Mouse (Mus musculus) skeletal muscle tissue, adult 2 months (tissue): Measurements from ENCODE around the gene Tpd52l1.
A peak's percentile ranks its signal among the peaks of the same experiment; 100 is the strongest.
"Not testable (repeated sequence)": the region's sequence is repeated elsewhere in the genome, so short reads cannot be mapped to it uniquely, and the experiment has no call there.

Experiments used
- DNase-seq: peaks from one replicate; pipeline ENCODE4 v3.0.0-alpha.2; 2012; ENCODE audit warnings: low read depth, low spot score

Gene Tpd52l1

DNA sequence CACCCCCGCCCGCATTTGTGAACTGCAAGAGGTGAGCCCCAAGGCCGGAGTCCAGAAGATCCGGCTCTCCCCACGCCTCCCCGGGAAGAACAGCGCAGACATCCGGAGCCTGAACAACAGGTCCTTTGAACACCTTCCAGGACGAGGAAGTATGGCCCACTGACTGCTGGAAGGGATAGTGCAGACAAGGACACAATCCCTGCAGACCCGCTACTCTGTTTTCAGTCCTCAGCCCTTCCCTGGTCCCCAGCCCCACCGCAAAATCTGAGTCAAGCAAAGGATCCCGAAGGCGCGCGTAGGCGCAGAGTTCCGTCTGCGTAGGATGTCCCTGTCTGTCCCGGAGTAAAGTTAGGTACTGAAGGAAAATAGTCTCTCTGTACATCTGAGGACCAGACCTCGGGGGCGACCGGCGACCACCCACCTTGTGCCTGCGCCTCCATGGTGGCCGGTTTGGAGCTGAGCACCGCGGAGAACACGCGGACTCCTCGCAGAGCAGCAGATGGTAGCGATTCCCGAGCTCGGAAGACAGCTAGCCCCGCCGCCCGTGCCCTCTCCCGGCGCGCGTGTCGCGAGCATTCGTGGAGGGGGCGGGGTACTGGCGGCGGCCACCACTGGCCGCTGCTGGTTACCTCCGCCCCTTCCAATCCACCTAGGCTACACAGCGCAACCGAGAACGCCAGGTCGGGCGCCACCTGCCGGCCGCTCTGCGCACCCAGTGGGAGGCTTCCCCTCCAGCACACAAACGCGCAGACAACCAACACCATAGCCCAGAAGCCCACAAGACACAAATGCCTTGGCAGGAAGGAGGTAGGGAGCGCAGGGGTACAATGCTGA, at the start of gene Tpd52l1:
Tpd52l1 (minus strand) TSS at position 668 of the 834 bp plus-strand sequence.
- DNase-seq: peak; percentile 79

DNA sequence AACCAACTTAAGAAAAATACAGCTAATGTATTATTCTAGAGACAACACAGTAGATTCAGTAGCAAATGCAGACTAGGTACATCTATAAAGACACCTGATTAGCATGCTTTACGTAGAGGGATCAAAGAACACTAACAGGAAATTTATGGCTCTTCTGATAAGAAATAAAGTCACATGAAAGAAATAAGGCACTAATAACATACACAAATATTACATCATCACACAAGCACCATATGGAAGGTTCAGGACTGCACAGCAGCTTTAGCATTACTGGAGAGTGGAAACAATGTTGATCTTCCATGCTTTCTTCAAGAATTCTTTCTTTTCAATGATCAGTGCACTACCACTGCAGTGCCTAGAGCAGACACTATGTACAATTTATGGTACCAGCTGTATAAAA, 48.5 kb upstream of the Tpd52l1 start:
- no peak for DNase-seq

DNA sequence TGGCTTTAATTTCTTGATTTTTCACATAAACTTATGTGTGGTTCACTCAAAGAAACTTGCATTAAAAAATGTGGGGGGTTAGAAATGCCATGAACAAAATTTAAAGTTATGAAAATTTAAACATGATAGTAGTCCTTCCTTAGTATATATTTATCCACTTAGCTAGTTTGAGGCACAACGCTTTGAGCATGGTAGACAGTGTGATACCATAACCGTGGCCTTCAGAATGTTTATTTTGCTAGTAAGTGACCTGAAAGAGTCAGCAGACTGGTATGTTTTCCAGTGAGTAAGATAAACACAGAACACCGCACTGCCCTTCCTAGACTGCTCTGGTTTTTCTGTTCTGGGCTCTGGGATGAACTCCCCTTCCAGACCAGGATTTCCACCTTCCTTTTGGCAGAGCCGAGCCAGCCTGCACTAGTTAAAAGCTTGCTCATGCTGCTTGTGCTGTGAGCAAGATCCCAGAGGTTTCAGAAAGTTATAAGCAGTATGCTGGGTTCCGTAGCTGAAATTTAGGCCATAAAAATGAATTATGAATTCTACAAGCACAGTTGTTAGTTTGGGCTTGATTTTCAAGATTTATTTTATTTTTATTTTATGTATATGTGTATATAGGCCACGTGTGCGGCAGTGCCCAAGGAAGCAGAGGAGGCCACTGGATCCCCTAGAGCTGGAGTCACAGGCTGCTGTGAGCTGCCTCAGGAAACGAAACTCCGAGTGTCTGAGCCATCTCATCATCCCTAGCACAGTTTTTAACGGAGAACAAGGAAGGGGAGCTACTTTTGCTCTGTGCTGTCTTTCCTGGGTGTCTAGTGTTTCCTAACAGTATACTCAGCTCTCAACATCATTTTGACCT, 21.5 kb upstream of the Tpd52l1 start:
- DNase-seq: no peak

DNA sequence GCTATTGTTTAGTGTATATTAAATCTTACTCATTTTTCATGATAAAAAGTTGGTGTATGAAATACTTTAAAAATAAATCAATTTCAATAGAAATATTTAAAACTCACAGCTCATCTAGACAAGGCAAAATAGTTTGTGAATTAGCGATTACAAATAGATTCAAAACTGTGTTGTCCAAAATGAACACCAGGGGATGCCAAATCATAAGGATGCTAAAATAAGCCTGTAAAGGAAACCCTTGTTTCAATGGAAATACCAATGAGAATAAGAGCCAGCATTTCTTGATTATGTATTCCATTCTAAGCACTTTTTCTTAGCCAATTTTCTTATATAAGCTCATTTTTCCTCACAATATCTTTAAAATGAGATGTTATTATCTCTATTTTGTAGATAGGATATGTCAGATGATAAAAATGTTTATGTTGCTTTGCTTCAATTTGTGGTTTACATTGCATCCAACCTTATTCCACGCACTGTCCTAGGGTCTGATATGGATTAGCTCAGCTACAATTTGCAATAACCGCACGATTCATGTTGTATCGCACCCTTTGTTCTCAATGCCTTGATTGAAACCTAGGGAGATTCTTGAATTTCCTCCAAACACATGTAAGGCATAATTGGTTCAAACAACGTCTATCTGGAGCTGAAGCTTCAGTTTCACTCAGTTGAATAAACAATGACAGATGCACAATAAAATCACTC, 20.2 kb upstream of the Tpd52l1 start:
- no peak for DNase-seq

DNA sequence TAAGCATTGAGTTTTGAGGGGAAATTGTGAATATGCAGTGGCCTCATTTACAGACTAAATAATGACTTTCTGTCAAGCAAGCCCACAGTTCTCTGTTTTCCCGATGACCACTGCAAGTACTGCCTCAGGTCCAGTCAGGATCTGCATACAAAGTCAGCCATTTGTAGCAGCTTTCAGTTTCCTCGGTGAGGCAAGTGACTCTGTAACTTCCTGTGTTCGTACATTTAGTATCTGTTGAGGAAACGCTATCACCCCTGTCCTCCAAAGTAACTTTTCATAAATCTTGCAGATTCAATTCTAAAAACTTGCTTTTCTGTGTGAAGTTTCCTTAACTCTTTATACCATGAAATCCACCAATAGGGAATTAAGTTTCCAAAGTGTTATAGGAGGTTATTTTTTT, 19.7 kb upstream of the Tpd52l1 start:
- DNase-seq: no peak

DNA sequence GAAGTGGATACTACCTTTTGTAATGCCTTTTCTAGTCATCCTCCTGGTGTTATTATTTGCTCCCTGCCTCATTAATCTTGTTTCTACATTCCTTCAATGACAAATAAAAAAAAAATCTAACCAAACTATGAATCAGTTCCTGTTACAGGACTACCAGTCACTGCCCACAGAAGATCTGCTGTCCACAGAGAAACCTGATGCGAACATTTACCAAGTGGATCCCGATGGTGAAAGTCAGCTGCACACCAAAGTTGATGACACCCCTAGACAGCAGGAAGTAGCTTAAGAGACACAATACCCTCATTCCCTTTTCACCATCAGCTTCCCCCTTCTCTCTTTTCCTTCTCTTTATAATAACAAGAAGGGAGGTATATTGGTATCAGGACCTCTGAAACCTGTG, 17.3 kb upstream of the Tpd52l1 start:
- no peak for DNase-seq

DNA sequence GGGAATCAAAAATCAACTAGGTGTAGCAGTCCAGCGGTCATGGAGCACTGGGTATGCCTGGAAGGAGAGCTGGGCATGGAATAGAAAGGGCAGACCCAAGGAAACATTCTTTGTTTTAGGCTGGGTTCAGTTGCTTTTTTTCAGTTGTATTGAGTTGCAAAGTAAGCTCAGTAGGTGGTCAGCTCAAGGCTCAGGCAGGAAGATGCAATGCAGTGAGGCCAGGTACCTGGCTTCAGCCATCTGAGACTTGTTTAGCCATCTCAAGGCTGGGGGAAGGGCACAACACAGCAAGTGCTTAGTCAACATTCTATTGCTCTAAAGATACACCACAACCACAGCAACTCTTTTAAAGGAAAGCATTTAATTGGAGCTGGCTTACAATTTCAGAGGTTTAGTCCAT, 11.0 kb upstream of the Tpd52l1 start:
- no peak for DNase-seq

DNA sequence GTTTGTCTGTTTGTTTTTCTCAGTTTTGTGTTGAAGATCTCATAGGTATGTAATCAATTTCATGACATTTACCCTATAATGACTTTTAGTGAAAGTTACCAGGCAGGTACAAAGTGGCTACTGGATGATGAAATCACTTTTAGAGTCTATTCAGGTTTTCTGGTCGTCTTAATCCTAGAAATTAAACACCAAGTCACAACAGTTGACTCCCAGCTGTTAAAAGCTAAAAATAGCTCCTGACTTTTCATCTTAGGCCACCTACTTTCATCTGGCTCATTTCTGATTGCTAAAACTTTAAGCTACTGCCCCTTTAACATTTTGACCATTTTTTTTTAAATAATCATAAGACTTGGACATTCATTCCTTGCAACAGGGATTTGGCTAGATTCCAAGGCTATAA, 1.3 kb upstream of the Tpd52l1 start:
- peak; percentile 35 for DNase-seq

DNA sequence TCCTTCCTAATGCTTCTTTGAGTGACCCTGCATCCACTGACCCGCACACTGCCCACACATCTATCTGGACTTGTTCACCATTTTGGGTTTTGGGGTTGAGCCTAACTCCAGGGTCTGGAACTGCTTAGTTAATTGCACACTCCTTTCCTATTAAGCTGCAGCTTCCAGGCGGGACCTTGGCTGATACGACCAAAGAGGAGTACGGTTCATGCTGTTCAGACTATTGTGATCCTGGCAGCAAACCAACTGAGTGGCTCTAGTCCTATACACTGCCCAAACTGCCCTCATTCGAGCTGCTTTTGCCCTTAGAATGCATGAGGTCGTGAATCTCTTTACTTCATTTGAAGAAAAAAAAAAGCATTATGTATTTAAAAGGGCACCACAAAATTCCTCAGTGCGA, 1.6 kb downstream of the Tpd52l1 start:
- no peak for DNase-seq

DNA sequence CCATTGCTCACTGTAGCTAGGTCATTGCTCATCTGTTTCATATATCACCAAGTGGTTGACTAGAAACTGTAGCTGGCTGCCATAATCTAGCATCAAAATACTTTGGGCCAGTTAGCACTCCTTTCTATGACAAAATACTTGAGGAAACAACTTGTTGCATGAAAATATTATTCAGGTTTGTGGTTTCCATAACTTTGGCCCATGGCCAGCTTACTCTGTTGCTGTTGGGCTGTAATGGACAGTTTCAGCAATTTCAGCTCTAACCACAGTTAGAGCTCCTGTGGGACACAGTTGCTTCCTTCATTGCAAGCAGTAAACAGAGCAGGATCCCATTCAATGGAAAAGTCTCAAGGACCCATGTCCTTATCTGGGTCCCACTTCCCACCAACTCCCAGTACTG, 4.3 kb downstream of the Tpd52l1 start:
- no peak for DNase-seq

DNA sequence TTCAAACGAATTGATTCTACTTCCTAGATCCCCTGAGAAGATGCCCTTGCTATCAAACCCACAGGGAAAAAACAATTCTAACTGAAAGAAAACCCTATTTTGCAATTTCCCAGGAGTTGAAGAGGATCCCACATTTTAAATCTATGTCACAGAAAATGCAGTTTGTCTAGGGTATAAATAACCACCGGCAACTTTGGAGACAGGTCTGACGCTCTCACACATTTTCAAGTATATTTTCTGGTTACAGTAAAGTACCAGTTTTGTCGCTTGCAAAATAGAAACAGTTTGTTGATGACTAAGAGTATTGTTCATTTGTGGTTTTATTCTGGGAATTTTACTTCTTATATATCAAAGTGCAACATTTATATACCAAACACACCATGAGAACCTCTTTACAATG, 9.7 kb downstream of the Tpd52l1 start:
- DNase-seq: no peak

DNA sequence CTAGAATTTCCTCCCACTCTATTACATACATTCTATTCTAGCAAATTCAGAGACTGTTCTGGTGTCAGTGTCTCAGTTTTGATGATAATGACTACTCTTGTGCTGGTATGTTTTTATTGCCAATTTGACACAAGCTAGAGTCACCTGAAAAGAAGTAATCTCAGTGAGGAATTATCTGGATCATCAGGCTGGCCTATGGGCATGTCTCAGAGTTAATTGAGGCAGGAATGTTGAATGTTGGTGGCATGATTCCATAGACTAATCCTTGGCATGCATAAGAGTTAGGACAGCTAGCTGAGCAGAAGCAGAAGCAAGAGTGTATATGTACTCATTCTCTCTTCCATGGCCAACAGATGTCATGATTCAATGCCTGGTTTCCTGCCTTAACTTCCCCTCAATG, 27.8 kb downstream of the Tpd52l1 start:
- no peak for DNase-seq

DNA sequence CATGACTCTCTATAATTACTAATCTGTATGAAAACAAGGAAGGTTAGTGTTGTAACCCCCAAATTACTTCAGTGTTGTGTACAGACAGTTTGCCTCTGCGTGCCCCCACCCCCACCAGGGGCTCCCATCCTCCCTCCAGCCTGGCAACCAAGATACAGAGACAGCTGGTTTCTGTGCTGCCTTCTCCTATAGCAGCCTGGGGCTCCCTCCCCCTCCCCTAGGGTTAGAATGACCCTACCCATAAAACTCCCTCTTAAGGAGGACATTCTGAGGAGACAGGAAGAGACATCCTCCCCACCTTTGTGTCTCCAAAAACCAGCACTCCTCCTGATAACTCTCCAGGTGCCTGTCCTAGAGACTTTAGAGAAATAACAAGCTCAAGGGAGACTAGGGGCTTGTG, 52.8 kb downstream of the Tpd52l1 start:
- no peak for DNase-seq

DNA sequence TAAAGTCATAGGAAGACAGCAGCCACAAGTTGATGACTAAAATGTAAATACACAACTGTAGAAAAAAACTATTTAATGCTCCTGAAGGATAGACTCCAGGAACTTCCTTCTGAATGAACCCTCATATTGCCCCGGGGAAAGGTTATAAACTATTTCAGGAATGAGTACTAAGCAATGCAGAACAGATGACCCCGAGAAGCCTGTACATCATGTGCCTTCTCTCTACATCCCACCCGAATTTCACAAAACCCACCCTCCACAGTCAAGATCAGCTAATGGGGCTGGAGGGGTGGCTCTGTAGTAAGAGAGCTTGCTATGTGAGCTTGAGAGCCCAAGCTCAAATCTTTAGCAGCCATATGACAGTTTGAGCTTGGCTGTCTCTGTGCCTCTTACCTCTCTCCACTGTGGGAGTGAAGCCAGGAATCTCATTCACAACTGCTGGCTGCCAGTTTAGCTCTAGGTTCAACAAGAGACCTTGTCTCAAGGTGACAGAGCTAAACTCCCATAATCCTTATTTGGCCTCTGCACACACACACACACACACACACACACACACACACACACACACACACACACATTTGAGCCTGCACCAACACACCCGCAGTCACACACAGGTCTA, 54.9 kb downstream of the Tpd52l1 start:
- peak; percentile 18 for DNase-seq

DNA sequence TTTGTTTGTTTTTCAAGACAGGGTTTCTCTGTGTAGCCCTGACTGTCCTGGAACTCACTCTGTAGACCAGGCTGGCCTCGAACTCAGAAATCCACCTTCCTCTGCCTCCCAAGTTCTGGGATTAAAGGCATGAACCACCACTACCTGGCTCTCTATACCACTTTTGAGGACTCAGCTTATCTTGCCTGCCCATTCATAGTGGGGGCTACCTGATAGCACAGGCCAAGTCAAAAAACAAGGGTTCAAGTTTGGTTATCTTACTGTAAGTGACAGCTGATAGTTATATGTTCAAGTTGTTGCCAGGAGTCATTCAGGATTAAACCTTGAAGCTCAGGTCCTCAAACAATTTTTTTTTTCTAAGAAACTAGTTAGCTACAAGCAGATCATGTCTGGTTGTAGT, 57.2 kb downstream of the Tpd52l1 start:
- not testable (repeated sequence) for DNase-seq

DNA sequence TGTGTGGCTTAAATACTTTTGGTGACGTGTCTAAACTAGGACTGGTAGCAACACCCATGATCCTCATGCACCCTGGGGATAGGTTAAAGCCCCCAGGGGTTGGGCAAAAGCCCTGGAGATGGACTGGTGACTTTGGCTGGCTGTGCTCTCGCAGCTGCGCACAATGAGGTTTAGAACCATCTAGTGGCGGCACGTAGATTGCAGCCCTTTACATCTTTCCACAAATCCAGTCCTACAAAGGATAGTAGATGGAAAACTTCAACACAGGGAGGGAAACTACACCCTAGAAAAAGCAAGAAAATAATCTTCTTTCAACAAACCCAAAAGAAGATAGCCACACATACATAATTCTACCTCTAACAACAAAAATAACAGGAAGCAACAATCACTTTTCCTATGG, 75.6 kb downstream of the Tpd52l1 start:
- not testable (repeated sequence) for DNase-seq

DNA sequence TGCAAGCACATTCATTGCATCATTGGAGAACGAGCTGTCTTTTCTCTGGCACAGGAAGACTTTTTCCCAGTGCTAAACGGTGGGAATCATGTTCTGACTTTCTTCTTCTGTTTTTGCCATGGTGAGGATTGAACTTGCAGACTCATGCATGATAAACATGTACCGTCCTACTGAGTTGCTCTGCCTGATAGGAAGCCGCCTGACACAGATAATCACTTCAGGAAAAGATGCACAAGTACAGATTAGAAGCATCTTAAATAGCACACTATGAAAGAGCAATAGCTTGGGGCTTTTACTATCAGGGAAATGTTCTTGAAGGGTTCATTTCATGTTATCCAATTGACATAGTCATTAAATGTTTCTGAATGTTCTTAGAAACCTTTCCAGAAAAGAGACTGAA, 86.0 kb downstream of the Tpd52l1 start:
- no peak for DNase-seq

DNA sequence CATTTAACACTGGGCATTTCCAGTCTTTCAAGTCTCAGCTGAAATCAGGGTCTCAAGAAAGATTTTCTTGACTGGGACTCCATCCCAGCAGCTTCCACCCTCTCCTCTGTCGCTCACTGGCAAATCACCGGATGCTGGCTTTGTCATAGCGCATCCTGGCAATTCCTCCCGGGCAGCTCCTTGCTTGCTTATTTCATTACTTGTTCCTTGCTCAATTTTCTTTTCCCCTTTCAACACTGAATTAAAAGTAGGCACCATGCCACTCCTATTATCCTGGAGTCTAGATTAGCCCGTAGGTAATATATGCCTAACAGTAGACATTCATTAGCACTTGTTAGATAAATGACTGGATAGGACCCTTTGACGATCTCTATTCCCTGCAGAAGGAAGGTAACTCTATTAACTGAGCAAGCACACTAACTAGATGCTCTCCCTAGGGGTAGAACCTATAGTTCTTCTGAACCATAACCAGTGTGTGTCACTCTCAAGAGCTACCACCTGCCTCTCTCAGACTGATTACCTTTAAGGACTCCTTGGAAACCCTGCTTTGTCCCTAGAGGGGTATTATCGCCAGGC, 90.8 kb downstream of the Tpd52l1 start:
- DNase-seq: no peak

DNA sequence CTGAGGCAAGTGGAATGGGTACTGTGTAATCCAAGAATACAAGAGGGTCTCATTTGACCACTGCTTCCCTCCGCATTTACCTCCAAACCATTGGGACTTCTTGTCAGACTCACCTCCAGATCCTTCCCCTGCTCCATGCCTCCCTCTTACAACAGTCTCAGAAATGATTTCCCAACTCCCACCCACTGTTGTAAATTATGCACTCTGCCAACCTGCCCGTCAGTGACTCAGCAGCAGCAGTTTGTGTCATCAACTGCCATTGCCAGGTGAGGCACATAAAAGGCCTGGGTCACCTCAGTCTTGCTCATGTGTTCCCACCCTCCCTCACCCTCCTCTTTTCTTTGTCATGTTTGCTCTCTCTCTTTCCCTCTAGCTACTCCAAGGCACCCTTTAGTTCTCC, 91.6 kb downstream of the Tpd52l1 start:
- DNase-seq: no peak

DNA sequence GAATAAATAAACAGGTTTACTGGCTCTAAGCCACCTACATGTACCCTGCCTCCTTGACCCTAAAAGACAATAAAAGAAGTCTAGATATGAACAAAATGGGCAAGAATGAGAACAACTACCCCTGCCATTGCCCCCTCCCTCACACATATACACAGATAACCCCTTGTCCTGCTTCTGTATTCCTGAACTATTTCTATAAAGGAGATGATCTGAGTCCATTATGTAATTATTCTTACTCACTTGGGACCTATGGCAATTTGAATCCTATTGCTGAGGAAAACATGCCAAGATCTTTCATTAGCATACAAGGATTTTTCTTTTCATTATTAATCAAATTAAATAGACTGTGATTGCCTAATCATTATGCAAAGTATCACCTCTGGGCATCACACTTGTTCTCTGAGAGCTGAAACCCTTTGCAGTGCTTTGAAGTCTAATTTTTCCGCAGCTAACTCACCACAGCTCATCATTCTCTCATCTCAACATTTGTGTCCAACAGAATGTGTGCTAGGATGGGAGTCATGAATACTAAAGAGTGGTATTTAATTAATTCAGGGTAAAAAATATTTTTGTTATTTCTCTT, 92.8 kb downstream of the Tpd52l1 start:
- no peak for DNase-seq

DNA sequence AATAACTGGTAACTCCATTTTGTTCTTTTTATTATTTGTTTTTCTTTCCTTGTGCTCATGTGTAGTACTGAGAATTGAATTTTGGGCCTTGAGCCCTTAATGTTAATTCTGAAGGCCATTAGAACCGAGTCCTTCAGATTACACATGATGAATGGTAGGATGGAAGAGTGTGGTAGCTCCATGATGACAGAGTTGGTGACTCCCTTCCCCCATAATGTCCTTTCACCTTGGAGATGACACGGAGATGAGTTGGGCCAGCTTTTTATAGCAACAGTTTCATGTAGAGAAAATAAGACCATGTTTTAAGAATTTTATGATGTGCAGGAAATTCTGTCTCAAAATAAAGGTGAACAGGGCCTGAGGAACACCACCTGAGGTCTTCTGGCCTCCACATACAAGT, 94.7 kb downstream of the Tpd52l1 start:
- DNase-seq: no peak
